Mouse (Mus musculus) ovary, postnatal 14 days (tissue): ENCODE measurements around the gene Mdfi.

ENCODE experiments used
- DNase-seq: peaks from one replicate; pipeline ENCODE4 v3.0.0; 2022; ENCODE audit warnings: low spot score

The Mdfi gene

DNA sequence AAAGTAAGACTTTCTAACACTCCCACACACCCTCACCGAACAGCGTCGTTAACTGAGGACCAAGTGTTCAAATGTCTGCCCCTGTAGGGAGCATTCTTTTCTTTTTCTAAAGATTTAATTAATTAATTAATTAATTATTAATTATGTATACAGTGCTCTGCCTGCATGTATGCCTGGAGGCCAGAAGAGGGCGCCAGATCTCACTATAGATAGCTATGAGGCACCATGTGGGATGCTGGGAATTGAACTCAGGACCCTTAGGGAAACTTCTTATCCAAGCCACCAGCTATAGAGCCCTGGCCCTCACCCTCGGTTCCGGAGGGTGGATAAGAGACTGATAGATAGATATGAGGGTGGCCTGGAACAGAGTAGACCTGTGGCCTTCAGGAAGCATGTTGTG, 13.5 kb upstream of the Mdfi start:
- no peak for DNase-seq

DNA sequence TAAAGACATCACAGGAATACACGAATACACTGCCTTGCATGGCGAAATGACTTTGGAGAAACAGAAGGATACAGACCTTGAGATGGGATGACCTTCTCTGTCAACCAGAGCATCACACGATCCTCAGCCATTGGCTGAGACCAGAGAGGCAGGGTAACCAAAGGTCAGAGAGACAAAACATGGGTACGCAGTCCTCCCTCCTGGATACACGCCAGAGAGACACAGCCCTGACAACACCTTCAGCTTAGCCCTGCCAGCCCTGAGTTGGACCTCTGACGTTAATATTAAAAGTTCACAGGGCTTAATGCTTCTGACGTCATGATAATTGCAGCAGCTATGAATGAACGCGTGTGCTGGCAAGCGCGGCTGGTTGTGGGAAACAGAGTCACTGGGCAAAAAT, 11.1 kb upstream of the Mdfi start:
- no peak for DNase-seq

- no peak for DNase-seq
These were observed 9.0 kb upstream of the Mdfi start for GRCm38 (mm10) chr17:47843465-47843864.

GRCm38 (mm10) chr17:47841931-47842623, 7.6 kb upstream of the Mdfi start:
- DNase-seq = peak; percentile 70

DNA sequence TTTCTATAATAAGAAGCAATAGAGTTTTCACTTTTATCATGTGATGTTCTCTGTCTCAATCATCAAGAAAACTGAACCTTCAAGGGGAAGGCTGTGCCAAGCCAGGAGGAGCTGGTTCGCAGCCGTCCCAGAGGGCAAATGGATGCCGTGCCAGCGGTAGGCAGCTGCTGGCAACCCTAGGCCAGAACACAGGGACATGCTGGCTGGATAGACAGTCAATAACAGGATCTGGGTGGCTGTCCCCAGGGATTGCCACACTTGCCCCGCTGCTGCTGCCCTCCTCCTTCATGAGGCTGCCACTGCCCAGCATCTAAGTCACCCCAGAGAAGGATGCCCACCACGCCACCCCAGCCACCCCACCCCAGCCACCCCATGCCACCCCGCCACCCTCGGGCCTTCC, 7.0 kb upstream of the Mdfi start:
- DNase-seq = no peak

GRCm38 (mm10) chr17:47837808-47838207, 3.3 kb upstream of the Mdfi start:
- DNase-seq = no peak

- no peak for DNase-seq
These were observed 636 bp downstream of the Mdfi start for GRCm38 (mm10) chr17:47833628-47834481.

DNA sequence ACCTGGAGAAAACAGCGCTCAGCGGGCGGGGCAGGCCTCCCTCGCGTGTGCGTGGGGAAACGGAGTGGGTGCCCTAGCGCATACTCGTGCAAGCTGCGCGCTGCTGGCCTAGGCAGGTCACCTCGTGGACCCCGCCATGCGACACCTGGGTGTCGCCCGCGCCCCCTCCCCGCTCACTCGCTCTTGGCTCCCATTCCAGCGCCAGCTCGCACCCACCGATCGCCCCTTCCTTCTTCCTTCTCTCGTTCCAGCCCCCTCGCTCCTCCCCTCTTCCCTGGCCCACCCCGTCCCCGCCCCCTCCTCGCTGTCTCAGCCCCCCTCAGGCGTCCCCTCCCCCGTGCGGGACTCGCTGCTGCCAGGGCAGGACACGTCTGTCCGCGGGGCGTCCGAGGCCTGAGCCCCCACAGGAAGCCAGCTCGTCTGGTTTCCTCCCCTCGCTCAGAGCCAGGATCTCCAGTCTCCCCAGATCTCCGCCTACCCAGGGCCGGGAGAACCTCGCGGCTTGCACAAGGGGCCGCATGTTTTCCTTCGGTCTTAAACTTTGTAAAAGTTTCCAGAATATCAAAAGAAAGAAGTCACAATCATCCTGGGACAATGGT, 1.4 kb downstream of the Mdfi start:
- DNase-seq = peak; percentile 34

GRCm38 (mm10) chr17:47832501-47833028, 1.9 kb downstream of the Mdfi start:
- no peak for DNase-seq

DNA sequence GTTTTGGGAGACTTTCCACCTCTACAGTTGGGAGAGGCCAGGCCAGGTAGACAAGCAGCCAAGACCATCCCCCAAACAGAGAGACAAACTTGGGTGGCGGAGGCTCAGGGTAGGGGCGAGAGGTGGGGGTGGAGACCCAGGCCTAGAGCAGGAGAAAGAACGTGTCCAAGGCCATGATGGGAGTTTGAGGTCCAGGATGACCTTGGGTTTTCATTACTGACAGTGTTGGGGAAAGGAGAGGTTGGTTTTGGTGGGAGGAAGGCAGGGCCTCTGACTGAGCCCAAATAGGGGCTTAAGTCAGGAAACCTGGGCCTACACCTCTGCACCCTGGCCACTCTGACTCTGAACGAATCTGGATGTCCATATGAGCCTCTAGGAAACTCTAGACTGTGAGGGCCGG, 2.7 kb downstream of the Mdfi start:
- no peak for DNase-seq

DNA sequence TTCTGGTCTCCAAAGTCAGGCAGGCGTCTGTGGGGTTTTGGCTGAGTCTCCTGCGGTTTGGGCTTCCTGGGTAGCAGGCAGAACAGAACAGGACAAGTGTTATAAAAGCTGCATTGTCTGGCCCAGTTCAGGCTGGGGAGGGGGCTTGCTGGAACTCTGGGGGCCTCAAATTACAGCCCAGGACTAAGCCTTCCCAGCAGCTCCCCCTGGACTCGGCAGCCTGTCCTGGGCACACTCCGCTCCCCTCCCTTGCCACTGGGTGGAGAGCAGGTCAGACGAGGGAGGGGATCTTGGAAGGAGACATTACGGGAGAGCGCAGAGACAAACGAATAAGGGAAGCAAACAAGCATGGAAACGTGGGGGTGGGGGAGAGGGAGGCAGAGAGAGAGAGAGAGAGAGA, 3.3 kb downstream of the Mdfi start:
- no peak for DNase-seq

DNA sequence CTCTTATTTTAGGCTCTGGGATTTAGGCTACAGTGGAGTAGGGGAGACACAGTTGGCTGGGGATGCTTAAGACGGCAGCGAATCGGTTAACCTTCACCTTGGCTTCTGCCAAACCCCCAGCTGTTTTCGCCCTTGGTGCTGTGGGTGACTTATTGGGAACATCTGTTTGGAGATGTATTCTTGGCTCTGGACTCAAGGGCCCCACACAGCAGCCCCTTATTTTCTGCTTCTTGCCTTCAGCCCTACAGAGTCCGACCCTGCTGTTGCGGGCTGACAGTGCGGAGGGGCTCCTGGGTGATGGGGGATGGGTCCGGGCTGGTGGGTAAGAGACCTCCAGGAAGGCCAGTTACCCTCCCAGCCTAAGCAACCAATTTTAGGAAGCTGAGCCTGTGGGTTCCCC, 13.2 kb downstream of the Mdfi start:
- no peak for DNase-seq

DNA sequence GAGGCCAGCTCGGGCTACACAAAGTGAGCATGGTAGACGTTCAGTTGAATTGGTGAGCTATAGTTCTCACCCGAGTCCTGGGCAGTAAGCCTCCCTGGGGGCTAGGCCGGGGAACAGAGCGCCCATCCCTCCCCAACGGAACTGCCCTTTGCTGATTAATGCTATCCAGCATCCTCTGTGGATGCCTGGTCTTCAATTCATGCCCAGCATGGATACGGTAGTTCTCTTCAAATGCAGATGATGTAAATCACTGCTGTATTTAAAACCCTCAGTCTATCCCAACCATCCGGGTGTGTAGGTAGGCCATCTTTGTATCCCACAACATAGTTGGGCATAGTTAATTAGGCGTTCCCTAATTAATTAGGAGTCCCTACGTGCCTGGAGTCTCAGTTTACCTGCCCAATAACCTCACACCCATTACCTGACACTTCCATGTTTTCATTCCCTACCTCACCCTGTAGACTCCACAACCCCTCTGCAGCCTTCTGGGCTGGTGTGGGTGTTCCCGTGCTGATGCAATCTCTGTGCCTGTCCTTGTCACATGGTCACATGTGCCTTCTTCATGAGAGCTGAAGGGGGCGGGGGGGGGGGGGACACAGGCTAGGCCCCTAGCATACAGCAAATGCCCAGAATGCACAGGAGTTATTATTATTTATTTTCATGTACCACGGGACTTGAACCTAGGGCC, 16.3 kb downstream of the Mdfi start:
- DNase-seq = no peak

DNA sequence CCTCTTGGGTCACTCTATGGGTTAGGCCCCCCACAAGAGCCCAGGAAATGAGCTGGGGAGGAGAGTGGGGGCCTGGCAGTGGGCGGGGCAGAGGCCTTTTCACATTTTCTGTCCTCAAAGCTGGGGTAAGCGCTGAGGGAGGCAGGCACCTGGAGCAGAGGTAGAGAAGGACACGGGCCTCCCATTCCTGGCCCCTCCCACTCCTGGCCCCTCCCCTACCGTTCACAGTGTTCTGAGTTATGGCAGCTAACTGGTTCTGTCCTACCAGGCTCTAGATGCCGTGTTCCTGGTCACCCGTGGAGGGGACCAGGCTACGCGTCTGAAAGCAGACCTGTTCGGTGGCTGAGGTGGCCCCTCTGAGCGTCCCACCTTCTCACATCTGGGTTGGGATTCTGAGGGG, 19.0 kb downstream of the Mdfi start:
- DNase-seq = no peak

DNA sequence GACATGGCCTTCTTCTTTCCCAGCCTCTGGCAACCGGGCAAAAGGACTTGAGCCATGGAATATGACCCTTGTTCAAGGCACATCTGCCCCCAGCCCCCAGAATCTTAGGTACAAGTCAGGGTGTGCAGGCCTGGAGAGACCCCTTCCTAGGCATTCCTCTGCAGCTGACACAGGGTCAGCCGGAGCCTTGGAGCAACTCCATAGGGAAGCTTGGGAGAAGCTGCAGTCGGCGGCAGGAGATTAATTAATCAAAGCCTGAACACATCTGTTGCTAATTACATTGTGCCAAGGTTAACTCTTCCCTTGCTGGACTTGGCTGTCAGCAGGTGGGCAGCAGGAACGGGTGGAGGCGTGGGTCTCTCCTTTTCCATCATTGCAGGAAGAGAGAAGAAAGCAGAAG, 20.0 kb downstream of the Mdfi start:
- no peak for DNase-seq

DNA sequence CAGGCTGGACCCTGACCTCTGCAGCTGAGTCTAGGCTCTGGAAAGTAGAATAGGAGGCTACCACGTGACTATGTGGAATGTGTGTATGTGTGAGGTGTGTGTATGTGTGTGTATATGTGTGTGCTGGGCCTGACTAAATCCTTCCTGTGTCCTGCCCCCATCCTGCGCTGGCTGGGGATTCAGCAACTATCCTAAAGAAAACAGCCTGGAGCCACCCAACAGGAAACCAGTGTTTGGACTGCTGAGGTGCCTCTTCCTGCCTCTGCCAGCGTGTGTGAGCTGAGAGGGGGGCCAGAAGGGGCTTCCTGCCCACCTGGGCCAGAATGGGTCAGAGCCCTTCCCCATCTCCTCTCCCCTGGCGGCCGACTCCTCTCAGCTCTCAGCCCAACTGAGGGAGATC, 20.9 kb downstream of the Mdfi start:
- DNase-seq = no peak

GRCm38 (mm10) chr17:47812200-47812599, 22.3 kb downstream of the Mdfi start:
- no peak for DNase-seq

DNA sequence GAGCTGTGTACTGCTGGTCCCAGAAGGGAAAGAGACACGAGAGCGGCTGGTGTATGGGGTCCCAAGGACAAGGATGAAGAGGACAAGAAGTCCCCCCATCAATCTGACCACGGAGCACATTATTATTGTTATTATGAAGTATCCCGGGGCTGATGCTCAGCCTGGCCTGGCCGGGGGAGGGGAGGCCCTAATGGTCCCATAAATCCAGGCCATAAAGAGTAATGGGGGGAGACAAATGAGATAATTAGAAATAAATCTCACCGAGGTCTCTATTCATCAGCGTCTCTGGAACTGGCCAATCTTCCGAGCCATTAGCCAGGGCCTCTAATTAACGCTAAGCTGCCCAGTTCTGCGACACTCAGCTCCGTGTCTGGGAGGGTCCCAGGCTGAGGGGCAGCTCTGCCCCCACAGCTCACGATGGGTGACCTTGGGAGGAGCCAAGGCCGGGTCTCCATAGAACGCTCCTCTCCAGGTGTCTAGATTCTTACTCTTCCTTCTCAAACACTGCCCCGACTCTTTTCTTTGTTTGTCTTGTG, 23.2 kb downstream of the Mdfi start:
- no peak for DNase-seq

- peak; percentile 25 for DNase-seq
These were observed 28.3 kb downstream of the Mdfi start for GRCm38 (mm10) chr17:47806230-47806629.

GRCm38 (mm10) chr17:47805047-47805835, 29.2 kb downstream of the Mdfi start:
- no peak for DNase-seq

GRCm38 (mm10) chr17:47803662-47804061, 30.8 kb downstream of the Mdfi start:
- DNase-seq = no peak
